Mouse (Mus musculus) heart, adult 9 months (tissue): ENCODE data around the gene Noto.

Source experiments
- DNase-seq, 2 experiments: peaks; one replicate each; pipeline ENCODE4 v3.0.0; 2022; ENCODE audit warnings: low spot score in 2 of 2

Noto gene

DNA sequence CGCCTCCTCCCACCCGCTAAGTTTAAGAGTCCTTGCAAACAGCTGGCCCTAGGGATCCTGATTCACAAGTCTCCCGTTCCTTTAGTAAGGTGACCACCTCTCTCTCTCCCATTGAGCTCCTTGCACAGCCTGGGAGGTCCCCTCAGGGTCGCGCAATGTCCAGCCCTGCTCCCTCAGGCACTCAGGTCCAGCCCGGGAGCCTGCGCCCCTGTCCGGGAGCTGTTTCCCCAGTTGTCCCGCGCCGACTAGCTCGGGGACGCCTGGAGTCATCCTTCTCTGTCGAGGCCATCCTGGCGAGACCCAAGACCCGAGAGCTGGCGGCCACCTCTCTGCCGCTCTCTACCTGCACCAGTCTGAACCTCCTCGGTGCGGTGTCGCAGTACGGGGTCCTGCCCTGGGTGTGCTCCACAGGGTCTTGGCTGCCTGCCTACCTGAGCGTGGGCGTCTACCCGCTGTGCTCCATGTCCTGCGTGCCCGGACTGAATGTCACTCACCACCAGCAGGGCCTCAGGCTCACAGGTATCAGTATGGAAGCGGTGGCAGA, at the start of gene Noto:
TSS of gene Noto (plus strand) at position 51 of the 544 bp plus-strand sequence.
- no peak for DNase-seq

DNA sequence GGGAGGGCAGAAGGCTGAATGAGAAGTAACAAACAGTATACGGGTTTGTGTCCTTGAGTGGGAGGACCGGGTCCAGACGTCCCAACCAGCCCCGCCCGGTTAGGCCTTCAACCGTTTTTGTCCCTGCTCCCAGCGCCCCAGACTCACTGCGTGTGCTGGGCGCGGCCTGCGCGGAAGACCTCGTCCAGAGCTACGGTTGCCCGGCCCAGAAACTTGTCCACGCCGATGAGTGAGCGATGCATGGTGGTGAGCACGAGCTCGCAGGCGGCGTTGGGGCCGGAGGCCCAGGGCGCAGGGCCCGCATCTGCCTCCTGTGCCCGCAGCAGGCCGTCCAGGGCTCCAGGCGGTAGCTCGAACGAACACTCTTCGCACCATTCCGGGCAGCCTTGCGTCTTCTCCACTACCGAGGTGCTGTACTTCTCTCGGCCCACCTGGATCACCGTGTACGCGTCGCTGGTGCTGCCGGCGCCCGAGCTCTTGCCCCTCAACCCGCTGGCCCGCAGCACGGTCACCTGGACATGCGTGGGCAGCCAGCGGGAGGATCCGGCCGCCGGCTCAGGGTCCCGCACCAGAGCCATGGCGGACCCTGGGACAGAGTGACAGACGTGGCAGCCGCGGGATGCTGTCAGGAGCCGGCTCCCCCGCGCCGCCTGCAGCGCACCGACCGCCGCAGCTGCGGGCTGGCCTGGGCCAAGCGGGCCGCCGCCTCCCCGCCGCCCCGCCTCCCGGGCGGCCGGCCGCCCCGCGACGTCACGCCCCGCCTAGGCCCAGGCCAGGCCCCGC, 49.5 kb upstream of the Noto start, which contains the start of gene Rab11fip5:
TSS of gene Rab11fip5 (minus strand) at position 684 of the 783 bp plus-strand sequence.
- DNase-seq, result no peak

DNA sequence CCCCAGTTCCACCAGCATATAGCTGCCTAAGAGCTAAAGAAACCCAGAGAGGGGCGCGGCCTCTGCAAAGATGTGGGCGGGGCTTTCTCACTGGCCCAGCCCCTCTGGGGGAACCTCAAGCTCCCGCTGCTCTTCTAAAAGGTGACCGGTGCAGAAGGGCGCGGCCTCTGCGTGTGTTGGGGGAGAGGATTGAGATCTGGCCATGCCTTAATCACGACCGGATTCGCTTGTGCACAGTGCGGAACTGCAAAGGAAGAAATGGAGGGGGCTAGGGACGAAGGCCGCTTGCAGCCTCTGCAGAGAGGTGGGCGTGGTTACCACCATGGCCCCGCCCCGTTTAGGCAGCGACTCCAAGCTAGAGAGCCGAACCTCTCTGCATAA, 49.0 kb upstream of the Noto start:
- DNase-seq, result peak; percentile 94 to 97

DNA sequence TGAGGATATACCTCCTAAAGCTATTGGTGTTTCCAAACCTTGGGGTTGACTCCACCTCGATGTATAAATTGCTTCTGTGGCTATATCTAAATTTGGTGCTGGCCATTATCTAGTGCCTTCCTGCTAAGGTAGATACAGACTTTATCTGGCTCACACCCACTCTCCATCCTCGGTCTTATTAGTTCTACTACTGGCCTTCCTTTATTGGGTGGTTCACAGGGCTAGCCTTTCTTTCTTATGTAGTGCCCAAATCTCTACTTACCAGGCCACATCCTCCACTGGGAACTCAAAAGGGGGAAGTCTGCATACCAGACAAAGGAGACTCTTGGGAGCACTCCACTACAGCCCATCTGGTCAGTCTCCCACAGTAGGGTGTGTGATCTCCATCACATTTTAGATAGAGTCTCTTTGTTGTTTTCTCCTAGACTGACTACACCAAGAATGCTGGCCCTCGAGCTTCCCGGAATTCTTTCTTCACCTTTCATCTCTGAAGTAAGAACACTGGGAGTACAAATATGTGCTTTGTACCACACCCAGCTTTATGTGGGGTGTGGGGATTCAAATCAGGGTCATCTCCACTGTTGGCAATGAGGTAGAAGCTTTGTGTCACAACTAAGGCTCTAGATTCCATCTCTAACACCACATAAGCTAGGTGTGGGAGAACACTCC, 46.5 kb upstream of the Noto start:
- no peak for DNase-seq

DNA sequence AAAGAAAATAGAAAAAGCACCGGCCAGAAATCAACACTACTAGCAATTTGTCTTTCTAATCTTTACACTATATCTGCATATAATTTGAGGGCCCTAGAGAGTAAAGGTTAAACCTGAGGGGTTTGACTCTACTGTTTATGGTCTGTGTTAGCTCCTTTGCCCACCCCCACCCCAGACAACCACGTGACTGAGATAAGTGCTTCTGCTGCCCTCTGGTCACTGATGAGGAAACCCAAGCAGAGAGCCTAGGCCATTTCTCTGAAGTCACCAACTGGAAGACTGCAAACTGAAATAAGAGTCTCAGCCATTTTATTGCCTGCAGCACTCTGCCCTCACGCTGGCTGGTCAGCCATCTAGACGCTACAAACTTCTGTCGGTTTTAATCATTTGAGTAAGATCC, 45.8 kb upstream of the Noto start:
- DNase-seq, result no peak

DNA sequence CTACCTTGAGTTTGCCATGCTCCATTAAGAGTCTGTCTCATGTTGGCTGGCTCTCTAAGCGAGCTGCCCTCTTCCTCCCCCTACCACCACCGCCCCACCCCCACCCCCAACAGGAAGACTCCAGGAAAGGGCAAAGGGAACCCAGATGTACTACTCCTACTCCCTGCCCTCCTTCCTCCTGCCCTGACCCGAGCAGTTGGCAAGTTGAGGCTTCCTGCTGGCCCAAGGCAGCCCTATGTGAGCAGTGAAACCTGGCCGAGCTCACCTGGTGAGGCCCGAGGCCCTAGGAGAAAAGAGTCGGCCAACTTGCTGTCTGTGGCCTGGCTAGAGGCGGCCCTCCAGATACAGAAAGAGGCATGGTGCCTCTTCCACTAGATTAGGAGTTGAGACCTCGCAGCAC, 45.1 kb upstream of the Noto start:
- no peak for DNase-seq

DNA sequence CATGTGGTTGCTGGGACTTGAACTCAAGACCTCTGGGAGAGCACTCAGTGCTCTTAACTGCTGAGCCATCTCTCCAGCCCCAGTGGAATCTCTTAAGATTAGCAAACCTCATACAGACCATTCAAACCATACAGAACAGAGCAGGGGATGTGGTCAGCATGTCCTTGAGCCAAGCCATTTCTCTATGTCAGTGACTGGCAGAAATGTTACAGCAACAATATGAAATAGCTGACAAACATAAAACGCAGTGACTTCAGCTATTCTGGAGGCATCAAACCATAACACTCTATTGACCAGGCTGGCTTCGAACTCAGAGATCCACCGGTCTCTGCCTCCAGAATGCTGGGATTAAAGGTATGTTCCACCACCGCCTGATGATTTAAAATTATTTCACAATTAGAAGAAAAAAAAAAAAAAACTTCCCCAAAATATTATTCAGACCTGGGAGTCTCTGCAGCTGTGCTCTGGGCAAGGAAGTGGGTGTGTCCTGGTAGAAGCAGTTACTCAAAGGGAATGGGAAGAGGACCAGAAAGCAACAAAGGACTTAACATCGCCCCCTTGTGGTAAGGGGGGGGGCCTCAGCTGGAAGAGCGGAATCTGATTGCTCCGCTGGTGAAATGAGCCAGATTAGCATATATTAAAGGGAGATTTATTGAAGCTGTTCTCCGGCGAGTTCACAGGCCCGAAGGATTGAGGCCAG, 43.3 kb upstream of the Noto start:
- peak; percentile 82 to 88 for DNase-seq

DNA sequence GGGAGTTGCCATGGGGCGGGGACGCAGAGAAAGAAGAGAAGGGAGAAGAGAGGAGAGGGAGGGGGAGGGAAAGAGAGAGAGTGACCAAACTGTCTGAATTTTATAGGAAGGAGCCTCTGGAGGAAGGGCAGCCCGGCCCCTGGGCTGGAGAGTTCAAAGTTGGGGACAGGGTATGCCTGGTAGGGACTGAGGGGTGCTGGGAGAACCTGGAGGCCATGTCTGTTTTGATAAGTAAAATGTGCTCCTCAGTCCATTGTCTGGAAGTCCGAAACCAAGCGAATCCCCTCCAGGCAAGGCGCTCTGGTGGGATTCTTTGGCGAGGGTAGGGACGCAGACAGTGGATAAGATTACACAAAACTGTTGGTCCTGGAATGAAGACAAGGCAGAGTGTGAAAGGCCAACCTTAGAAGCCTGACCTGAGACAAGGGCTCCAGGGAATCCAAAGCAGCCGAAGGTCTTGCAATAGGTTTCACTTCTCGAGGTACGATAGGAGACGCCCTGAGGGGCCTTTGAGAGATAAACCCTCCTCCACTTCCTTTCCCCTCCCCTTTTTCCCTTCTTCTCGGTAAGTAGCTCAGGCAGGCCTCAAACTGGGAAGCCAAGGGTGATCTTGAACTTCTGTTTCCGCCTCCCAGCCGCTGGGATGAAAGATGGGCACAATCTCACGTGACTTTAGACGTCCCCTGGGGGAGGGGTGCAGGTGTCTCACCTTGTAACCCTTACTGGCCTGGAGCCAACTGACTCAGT, 42.6 kb upstream of the Noto start:
- no peak for DNase-seq

DNA sequence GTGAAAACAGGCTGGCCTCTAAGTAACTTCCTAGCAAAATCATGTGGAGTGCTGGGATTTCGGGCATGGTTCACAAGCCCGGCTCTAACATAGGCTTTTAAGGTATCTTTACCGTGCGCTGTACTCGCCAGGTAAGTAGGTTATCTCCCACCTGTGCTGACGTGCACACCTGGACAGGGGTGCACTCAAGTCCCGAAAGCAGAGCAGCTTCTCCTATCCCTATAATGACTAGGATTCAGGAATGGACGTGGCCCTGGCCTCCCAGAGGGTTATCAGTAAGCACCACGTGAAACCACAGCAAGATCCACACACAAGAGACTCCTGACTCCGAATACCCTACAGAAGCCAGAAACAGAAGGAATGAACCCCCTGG, 42.1 kb upstream of the Noto start:
- DNase-seq, result no peak

DNA sequence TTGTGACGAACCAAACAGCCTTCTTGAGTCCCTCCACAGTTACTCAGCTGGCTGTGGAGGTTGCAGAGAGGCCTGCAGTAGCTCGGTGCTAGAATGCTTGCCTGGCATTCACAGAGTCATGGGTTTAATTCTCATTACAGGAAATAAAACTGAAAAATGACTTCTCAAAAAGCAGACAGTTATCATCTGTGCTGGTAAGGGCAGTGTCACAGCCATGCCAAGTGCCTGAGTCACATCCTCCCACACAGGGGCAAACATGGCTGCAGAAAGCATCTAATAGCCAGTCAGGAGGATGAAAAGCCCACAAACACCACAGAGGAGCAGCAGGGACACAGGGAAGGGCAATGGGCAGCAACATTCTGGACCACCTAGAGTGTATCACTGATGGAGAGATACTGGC, 40.9 kb upstream of the Noto start:
- no peak for DNase-seq

DNA sequence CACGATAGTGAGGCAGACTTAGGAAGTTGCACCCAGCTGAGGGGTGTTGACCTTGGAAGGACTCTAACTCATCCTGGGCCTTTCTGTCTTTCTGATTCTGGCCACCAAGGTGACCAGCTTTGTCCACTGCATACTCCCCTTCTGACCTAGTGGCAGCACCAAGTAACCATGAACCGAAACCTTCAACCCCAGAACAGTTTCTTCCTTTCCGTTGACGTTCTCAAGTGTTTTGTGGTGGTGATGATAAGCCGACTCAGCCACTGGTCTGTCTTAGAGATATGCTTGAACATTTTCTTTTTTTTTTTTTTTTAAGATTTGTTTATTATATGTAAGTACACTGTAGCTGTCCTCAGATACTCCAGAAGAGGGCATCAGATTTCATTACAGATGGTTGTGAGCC, 35.1 kb upstream of the Noto start:
- DNase-seq, result no peak

DNA sequence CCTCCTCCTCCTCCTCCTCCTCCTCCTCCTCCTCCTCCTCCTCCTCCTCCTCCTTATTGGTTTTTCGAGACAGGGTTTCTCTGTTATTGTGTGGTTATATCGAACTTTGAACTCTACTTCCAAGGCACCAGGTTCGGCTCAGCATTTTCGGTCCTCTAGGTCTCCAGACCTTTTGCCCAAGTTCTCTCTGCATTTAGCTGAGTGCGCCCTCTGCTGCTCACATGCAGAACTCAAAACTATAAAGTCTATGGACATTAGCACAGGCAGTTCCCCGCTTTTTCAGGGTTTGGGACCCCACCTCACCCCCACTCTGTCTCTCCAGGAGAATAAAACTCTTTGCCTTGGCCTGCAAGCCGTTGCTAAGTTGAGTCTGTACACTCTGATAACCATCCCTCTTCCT, 31.9 kb upstream of the Noto start:
- DNase-seq, result peak in 1 of 2 experiments; percentile 65

DNA sequence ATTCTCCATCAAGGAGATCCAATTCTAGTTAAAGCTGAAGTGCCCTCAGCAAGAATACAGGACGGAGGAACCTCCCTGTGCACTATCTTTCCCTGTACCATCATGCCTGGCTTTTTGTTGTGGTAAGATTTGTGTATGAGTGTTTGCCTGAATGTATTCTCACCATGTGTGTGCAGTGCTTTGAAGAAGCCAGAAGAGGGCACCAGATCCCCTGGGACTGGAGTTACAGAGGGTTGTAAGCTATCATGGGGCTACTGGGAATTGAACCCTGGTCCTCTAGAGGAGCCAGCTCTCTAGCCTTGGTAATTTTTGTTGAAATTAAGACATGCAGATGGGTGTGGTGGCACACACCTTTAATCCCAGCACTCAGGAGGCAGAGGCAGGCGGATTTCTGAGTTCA, 28.3 kb upstream of the Noto start:
- no peak for DNase-seq

DNA sequence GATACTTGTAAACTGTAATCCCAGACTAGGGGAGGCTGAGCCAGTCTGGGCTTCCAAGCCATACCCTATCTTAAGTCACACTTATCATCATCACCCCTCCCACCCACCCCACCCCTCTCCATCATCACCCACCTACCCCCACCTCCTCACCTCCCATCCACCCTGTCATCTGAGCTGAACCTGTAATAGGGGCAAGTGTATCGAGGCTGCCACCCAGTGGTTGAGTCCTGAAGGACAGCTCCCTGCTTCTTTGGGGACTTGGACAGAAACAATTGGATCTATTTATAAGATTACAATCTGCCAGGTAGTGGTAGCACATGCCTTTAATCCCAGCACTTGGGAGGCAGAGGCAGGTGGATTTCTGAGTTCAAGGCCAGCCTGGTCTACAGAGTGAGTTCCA, 26.5 kb upstream of the Noto start:
- peak in 1 of 2 experiments; percentile 27 for DNase-seq

DNA sequence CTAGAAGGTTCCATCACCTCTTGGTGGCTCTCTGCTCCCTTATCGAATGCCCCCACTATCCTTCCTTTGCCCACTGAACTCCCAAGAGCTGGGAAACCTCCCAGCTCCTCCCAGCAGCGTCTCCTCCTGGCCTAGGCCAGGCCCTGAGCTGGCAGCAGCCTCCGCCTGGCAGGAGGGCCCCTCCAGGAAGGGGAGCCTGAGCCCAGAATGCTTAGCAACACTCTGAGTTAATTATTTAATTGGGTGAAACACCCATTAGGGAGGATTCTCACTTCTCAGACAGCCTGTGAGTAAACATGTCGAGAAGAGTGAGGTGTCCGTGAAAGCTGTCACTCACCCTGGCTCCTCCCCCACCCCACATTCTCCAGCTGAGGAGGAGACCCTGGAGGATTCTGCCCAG, 24.0 kb upstream of the Noto start:
- DNase-seq, result no peak

DNA sequence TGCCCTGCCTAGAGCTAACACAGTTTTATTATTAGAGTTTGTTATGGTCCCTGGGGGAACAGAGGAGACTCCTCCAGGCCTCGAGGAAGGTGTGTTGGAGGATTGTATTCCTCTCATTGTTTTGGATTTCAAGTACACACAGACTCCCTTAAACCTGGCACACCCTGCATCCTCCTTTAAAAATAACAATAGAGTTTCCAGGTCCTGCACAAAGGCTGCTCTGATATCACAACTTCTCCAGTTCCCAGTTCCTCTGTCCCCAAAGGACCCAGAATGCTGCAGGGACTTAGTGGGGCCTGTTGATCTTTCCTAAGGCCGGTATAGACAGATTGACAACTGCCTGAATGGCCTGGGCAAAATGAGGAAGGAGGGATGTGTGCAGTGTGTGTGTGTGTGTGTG, 21.1 kb upstream of the Noto start:
- DNase-seq, result peak; percentile 68 to 85

DNA sequence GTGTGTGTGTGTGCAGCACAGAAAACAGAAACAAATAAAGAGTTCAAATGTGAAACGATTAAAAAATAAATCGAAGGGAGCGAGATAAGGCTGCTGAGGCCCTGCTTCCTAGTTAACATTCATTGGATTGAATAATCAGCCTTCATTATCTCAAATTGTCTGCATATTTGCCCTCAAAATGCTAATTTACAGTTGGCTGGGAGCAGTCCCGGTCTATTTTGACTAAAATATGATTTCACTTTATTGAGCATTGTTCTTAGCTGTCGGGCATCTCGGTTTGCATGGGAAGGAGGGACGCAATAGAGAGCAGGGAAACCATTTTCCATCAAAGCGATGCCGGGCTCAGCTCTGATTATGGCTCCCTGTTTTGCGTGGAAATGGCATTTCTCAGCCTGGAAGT, 20.6 kb upstream of the Noto start:
- DNase-seq, result no peak

DNA sequence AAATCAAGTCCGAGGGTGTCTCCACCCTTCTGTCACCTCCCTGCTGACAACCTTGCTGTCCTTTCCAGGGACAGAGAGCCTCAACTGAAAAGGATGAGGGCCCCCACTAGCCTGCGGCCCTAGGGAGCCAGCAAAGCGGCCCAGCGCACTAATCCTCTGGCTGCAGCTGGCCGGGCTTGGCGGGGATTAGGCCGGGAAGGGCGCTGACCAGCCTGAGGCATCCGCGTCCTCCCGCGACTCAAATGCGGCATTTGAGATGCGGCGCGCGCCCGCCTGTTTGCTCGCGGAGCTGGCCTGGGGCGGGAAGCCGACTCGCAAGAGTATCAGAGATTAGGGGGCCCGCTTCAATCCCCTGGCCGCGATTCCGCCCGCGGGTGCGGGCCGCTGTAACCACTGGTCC, 14.7 kb upstream of the Noto start:
- DNase-seq, result no peak

DNA sequence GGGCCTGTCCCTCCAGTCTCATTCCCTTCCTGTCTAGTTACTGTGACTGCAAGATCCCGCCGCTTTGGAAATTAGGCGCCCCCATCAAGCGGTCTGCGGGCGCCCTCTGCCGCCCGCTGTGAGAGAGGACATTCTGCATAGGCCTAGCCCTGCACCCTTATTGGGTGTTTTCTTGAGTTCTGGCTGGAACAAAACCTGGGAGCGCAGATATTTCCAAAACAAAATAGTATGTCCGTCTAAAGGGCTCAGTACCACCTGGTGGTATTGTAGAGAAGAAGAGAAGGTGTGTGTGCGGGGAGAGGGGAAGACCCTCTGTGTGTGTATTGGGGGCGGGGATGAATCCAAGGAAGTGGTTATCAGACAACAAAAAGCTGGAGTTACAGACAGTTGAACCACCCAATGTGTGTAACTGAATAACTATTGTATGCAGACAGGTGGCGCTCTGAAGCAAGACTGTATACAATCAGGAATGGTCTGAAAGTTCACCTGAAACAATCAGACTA, 12.9 kb upstream of the Noto start:
- DNase-seq, result peak; percentile 41 to 50

DNA sequence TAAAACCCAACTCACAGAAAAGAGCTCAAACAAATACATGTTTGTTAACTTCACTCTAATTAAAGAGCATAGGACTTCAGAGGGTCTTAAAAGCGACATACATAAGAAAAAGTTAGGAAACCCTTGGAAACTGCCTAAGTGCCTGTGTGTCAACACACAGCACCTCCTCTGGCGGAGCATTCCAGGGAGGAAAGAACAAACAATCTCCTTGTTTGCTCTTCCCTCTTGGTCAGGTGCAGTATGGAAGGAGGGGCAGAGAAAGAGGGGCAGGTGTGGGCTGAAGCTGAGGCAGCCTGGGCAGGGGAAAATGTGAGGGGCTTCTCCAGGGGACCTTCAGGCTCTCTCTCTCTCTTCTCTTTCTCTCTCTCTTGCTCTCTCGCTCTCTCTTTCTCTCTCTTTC, 7.9 kb upstream of the Noto start:
- no peak for DNase-seq

DNA sequence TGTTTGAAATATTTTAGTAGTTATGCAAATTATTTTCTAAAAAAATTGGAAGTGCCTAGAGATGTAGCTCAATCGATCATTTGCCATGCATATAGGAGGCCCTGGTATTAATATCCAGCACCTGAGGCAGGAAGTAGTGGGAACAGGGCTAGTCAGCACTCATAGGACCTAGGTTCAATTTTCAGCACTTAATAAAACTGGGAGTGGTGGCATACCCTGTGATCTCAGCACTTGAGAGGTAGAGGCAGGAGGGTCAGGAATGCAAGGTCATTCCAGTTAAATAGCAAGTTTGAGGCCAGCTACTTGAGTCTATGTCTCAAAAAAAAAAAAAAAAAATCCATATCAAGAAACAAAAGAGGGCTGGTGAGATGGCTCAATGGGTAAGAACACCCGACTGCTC, 4.5 kb upstream of the Noto start:
- DNase-seq, result no peak
